Mouse (Mus musculus): ENCODE results near the gene Cd209f.
"Not testable (repeated sequence)": the region's sequence is repeated elsewhere in the genome, so short reads cannot be mapped to it uniquely, and the experiment has no call there.

Cd209f gene

DNA sequence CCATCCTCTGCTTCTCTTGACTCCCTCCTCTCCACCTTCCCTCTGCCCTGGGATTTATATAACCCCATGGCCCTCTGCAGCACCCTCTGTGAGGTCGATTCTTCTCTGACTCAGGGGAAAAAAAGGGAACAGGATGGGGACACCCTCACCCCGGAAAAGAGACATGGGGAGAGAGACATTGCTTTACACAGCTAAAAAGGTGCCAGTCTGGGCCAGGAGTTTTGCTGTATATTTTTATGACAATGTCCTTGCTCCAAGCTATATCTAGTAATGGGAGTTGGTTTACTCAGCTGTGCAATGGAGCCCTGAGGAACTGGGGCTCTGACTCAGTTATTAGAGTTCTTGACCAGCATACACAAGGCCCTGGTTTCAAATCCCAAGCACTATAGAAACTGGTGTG lies at the start of gene Cd209f:
TSS of gene Cd209f (minus strand) at position 101 of the 400 bp plus-strand sequence.
- DNase-seq (ENCODE audit: low spot score) = not testable (repeated sequence)

DNA sequence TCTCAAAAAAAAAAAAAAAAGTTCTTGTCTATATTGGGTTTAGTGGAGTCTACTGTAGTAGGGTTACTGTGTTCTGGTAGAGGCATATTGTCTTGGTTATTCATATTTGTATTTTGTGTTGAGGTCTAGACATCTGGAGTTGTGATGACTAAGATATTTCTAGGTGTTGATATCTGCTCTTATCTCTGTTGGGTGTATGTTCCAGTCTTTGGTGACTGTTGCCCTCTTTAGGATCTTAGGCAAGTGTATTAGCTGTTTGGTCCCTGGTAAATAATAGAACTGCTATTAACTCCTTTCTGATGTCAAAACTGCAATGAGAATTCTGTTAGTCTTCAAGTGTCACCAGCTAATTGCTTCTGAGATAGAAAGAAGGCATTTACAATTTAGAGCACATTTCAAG lies 49.2 kb upstream of the Cd209f start:
- DNase-seq (ENCODE audit: low spot score) = no peak

DNA sequence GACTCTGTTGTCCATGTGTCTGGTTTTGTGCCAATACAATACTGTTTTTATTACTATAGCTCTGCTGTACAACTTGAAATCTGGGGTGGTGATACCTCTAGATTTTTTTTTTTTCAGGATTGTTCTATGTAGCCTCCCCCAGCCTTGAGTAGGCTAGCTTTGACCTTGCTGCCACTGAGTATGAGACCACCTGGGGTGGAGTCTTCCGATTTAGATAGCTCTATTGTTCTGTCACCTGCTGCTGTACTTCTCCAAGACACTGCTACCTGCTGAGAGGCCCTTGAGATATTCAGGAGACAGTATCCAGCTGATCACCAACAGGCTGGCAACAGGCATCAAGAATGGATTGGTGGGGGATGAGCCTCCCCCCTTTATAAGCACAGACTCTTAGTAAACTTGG lies 41.6 kb upstream of the Cd209f start:
- DNase-seq (ENCODE audit: low spot score) = no peak

DNA sequence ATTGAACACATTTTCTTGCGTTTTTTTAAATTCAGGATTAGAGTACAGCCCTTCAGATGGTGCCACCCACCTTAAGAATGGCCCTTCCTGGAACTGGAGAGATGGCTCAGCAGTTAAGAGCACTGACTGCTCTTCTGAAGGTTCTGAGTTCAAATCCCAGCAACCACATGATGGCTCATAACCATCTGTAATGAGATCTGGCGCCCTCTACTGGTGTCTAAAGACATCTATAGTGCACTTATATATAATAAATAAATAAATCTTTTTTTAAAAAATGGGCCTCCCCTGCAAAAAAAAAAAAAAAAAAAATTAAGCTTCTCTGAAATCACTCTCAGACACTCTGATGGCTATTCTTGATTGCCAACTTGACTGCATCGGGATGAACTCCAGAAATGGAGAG lies 36.1 kb upstream of the Cd209f start:
- no peak for DNase-seq (ENCODE audit: low spot score)

DNA sequence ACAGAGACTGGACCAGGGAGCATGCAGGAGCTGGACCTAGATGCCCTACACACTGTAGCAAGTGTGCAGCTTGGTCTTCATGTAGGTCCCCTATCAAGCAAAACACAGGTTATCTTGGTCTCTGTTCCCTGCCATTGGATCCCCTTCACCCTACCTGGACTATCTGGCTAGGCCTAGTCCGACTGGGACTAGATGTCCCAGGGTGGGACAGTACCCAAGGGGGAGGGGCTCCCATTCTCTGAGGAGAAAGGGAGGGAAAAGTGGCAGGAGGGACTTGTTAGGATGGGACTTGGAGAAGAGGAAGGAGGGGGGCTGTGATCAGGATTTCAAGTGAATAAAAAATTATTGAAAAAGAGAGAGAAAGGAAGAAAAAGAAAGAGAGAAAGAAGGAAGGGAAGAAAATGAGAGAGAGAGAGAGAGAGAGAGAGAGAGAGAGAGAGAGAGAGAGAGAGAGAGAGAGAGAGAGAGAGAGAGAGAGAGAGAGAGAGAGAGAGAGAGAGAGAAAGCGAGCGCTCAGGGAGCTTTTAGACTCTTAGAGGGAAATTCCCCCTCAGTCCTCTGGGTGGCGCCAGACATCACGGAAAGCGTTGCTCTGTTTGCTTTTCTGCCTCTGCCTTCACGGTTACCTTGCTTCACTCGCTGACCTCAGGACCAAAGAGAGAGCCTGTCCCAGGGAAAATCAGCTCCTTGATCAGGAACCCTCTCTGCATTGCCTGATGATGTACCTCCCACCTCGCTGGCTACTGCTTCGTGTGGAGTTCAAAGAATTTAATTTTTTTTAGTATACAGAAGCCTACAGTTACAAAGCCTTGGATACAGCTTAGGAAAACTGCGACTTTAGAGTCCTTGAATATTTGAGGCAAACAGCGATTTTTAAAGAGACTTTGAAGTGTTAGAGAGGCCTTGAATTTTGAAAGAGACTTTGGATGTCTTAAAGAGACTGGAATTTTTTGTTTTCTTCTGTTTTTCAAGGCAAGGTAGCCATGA lies 34.3 kb upstream of the Cd209f start:
- DNase-seq (ENCODE audit: low spot score) = peak; percentile 88

DNA sequence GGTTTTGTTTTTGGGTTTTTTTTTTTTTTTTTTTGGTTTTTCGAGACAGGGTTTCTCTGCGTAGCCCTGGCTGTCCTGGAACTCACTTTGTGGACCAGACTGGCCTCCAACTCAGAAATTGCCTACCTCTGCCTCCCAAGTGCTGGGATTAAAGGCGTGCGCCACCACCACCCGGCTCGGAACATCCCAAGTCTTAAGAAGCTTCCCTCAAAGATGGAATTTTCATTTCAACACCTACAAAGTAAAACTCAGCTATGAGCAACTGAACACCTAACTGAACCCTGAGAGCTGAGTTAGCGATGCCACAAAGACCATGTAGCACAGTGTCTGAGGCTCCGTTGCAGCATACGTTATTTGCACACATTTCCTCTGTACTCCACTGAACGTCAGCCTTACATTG lies 28.2 kb upstream of the Cd209f start, which contains the start of gene Cd209g:
TSS of gene Cd209g (plus strand) at position 301 of the 400 bp plus-strand sequence.
- DNase-seq (ENCODE audit: low spot score) = no peak

DNA sequence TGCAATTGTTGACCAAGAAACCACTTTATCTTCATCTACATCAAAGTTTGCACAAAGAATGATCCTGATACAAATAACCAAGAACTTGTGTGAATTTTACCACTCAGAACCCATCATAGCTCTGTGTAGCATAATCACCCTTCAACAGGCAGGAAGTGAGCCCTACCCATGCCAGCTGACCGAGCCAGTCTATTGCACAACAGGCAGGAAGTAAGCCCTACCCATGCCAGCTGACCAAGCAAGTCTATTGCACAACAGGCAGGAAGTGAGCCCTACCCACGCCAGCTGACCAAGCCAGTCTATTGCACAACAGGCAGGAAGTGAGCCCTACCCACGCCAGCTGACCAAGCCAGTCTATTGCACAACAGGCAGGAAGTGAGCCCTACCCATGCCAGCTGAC lies 17.1 kb downstream of the Cd209f start:
- DNase-seq (ENCODE audit: low spot score) = not testable (repeated sequence)

DNA sequence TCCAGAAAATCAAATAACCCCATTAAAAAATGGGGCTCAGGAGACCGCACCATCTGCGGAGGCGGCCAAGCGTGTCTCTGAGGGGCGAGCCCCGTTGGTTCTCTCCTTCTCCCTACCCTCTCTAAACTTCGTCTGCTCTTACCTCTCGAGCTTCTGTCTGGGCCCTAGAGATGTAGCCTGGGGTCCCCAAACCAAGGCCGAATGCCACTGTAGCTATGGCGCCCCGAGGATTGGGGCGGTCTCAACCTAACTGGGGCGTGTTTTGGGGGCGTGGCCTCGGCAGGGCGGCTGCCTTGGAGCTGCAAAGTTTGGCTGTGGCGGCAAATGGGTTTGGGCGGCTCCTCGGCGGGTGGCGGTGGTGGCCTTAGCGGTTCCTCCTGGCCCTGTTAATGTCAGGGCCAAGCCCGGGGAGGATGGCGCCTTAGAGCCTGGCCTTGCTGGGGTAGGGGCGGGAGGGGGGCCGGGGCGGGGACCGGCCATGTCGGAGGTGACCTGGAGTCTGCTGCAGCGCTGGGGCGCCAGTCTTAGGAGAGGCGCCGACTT lies 18.4 kb downstream of the Cd209f start:
- DNase-seq (ENCODE audit: low spot score) = peak; percentile 39
